Mouse (Mus musculus): ENCODE results near the gene Atg2b.

The Atg2b gene

DNA sequence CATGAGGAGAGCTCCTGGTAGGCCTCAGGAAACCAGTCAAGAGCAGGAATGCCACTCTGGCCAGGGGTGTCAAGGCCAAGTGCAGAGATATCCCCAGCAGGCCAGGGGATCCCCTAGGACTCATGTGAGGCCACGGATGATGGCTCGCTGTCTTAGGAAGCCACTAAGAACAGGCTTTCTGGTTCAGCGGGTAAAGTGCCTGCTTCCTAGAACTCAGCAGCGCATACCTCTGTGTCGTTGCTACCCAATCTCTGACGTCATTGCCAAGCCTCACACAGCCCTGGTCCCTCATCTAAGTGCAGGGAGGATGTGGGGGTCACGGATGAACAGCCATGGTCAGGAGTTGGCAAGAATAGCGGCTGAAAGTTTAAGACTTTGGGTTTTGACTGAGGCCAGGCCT is 87.9 kb downstream of the Atg2b start:
- DNase-seq: no peak

DNA sequence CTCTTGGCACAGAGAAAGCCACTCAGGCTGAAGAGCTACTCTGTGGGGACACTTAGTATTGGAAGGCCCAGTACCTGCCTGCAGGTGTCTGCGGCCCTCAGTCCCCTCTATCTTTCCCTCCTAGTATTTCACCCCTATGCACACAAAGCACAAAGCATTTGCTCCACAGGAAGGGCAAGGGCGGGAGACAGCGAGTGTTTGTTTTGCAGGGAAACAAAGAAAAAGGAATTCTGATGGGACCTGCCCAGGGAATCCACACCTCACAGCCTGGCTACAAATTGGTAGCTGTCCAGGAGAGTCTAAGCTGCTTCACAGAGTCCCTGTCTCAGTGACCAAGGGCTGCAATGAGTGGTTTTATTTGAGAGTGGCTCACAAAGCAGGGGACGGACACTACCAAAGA is 91.5 kb downstream of the Atg2b start:
- DNase-seq: no peak

DNA sequence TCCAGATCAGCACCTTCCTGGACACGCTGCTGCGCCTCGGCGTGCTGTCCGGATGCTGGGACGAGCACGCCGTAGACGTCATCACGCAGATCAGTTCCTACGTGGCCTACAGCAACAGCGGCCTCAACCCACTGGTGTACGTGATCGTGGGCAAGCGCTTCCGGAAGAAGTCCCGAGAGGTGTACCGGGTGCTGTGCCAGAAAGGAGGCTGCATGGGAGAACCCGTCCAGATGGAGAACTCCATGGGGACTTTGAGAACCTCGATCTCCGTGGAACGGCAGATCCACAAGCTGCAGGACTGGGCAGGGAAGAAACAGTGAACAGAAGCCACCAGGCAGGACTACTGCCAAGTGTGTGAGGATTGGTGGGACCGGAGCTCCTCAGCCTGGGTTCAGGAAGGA is 92.7 kb downstream of the Atg2b start:
- no peak for DNase-seq

DNA sequence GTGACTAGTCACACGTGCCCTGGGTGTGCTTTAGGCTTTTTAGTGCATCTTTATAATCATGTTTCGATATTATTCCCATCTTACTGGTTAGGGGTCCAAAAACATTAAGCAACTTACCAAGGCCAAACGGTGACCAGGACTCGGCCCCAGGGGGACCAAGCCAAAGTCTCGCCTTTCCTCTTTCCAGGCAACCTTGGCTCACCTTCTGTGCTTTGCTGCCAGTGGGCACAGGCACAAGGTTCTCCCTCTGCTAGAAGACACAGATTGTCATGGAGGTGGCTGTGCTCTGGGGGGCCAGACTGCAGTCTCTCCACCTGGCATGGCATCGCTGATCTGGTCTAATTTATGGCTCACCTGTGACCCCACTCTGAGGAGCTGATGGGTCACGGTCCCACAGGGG is 94.2 kb downstream of the Atg2b start:
- DNase-seq: no peak

DNA sequence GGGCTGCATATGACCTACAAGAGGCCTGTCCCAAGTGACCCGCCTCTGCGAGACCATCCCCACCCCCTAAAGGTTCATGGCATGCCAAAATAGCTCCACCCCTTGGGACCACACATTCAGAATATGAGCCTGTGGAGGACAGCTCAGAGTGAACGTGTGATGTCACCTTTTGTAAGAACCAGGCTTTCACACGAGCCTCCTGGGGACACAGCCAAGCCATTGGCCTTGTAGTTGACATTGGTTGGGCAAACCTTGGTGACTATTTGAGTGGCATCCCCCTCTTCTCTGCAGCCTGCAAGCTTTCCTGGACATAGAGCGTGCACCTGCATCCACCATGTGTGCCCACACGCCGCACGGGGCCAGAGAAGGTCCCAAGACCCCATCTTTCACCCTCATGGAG is 97.5 kb downstream of the Atg2b start:
- no peak for DNase-seq

DNA sequence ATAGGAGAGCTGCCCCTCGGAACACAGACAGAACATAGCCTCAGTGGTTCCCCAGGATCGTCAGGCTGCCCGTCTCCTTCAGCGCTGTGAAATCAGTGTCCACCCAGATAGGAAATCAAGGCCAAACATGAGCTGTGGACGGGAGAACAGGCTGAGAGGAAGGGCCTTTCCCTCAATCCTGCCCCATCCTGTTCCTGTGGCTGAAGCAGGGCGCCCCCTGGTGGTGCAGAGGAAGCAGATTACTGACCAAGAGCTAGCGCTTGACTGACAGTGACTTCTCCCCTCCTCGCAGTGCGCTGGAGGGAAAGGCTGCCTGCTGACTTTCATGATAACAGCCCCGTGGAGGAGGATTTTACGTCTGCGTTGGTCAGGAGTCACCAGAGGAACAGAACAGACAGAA is 100.2 kb downstream of the Atg2b start:
- peak; percentile 78 to 90 for DNase-seq

DNA sequence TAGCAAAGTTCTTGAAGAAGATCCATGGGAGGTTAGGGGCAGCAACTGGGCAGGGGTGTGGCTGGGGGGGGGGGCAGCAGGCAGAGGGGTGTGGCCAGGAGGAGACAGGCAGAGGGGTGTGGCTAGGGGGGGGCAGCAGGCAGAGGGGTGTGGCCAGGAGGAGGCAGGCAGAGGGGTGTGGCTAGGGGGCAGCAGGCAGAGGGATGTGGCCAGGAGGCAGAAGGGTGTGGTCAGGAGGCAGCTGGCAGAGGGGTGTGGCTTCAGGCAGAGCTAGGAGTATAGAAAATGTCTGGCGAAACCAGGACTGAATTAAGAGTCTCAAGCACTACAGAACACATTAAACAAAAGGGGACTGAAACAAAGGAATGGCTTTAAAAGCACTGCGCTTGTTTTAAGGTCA is 101.5 kb downstream of the Atg2b start:
- DNase-seq: peak in 1 of 2 experiments; percentile 15

DNA sequence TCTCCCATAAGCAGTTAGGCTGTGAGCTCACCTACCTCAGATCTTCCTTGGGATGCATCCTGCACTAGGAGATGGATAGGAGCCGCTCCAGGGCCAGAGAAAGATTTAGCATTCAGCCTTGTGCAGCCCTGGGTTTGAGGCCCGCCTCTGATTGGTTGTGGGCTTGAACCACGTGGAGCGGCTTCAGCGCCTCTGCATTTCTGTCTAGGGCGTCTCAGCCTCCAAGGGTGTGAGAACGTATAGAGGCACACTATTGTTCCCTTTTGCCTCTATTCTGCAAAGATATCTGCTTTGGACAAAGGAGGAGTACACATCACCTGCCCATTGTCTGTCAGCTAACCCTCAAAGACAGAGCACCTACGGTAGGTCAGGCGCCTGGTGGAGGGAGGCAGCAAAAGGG is 102.5 kb downstream of the Atg2b start:
- no peak for DNase-seq

DNA sequence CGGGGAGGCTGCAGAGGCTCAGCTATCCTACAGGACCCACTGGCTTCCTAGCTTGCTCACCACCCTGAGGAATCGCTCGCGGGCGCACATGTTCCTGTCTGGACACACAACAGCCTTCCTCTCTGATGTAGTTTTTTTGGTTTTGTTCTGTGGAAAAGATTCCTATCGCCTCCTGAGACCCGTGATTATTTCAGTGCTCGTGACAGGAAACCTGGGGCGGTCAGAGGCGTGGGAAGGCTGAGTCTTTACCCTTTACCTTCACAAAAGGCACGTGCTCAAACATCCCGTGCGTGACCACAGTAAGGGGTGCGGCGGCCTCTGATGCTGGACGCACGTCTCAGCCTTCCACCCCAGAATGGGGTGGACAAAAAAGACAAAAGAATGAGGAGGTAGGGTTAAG is 104.5 kb downstream of the Atg2b start:
- no peak for DNase-seq

DNA sequence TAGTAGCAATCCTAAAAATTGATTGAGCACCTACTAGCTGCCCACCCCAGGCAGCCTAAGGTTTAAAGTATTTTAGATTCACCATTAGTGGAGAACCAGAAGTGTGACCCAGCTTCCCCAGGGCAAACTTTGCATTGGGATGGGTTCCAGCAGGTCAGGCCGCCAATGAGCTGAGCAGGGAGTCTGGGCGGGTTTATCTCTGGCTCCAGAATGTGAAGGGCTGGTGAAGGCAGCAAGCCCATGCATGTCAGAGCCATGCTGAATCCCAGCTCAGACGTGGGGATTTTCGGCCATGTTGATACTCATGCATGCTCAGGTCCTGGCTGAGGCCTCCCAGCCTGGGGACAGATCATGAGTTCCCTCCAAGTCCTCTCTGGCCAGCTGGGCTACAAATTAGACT is 110.7 kb downstream of the Atg2b start:
- DNase-seq: no peak

DNA sequence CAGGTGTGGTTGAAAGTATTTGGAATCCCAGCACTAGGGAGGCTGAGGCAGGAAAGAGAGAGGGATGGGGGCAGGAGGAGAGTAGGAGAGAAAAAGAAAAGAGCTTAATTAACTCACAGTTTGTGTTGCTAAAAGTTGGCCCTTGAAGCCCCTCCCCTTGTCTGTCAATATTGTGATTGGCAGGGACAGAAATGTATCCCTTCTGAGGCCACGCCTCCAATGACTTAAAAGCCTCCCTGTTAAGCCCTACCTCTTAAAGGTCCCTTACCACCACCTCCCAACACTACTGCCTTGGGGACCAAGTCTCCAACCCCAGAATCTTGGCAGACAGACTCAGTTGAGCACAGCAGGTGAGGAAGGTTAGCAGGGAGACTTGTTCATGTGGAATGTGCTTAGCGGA is 112.4 kb downstream of the Atg2b start:
- no peak for DNase-seq

DNA sequence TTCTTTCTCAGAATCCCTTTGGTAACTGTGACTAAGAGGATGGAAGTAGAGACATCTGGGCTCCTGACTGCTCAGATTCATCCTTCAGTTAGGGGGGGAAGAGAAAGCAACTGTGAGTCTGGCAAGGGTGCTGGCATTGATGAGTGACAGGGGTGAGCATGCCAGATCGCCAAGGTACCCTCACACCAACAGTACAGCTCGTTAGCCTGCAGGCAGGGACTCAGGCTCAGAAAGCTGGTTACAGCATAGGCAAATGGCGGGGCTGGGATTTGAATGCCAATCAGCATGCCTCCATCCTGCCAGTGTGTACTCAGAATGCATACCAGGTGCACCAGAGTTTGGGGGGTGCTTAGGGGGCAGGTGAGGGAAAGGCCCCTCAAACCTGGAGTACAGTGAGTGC is 113.1 kb downstream of the Atg2b start:
- no peak for DNase-seq
